Mouse (Mus musculus): Measurements from ENCODE around the gene Tmem45a2. TPM values are rescaled to one million over a fixed set of nuclear protein-coding genes. Genes with fewer than 3 reads are reported as not detected.

The Tmem45a2 gene
- total RNA-seq, 2 experiments from 2014 or later, result not detected

Other genes starting within 250 kb of the Tmem45a2 start
- gene Tmem45a, start 185.2 kb downstream of the Tmem45a2 start, total RNA-seq (2021), result 1 to 10 TPM; 2.9 to 4.8 TPM
- gene Lnp1, start 143.3 kb downstream of the Tmem45a2 start, total RNA-seq (2021), result not detected
- 10 to 100 TPM; 41.7 to 45.8 TPM for gene Tomm70a, start 50.3 kb upstream of the Tmem45a2 start, total RNA-seq (2021)
- 10 to 100 TPM; 29.3 to 32.5 TPM for gene Nit2, start 96.0 kb upstream of the Tmem45a2 start, total RNA-seq (2021)
- gene Tbc1d23, start 160.1 kb upstream of the Tmem45a2 start, total RNA-seq (2021), result 10 to 100 TPM; 23.7 to 26.7 TPM
- gene Tmem30c, start 221.5 kb upstream of the Tmem45a2 start, total RNA-seq (2021), result not detected